Mouse (Mus musculus): ENCODE data around the gene Rabif. TPM values are rescaled to one million over a fixed set of nuclear protein-coding genes. Genes with fewer than 3 reads are reported as not detected.
"Not testable (repeated sequence)": the region's sequence is repeated elsewhere in the genome, so short reads cannot be mapped to it uniquely, and the experiment has no call there.

Gene Rabif
- polyA plus RNA-seq, 1 experiment from 2014 or later: 47.0 TPM

DNA sequence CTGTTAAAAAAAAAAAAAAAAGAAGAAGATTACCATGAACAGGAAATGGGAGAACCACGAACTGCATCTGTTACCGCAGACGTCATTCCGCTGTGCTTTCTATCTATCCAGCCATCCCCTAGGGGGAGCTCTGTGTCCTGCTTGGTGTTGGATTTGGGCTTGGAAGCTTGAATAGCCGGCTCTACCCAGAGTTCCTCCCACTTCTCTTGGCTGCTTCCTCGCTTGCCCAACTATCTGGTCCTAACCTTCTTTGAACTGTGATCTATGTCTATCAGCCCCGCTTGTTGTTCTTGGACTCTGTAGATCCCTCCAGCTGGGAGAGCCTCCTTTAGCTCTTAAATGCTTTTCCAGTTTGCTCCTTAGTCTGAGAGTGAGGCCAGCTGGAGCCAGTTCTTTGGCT lies 24.2 kb downstream of the Rabif start:
- Histone ChIP-seq H3K27ac (ENCODE audit: low read length) (no peak overlapping the region), H3K9ac (replicated peaks; ENCODE audit: low read length) (no peak overlapping the region), H3K4me1 (ENCODE audit: insufficient read depth, low read length) (peaks cover 13% of the 10 kb centered on the region), H3K4me3 (ENCODE audit: low read length) (no peak overlapping the region), H3K4me2 (replicated peaks; ENCODE audit: low read depth, low read length) (no peak overlapping the region), H3K36me3 (ENCODE audit: insufficient read depth, low read length) (no peaks in the 10 kb centered on the region), H3K9me3 (ENCODE audit: low read length) (no peaks in the 10 kb centered on the region), H3K27me3 (ENCODE audit: insufficient read depth, low read length) (no peaks in the 10 kb centered on the region)
- peak; percentile 91 for ATAC-seq (ENCODE audit: low FRiP score, low TSS enrichment)
- WGBS: 3% methylated on average over 7 of the region's 7 CpGs

DNA sequence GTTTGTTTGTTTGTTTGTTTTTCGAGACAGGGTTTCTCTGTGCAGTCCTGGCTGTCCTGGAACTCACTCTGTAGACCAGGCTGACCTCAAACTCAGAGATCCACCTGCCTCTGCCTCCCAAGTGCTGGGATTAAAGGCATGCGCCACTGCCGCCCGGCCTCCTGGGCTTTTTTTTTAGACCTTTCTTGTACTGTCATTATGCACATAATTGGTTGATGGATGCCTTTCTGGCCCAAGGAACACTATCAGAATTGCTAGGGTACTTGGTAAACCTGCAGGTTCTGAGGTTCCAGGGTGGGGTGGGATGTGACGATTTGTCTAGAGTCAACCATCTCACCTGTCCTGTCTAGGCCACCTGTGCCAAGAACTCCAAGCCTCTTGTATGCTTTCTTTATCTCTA lies 24.8 kb downstream of the Rabif start:
- H3K4me1 ChIP-seq (ENCODE audit: insufficient read depth, low read length); H3K9ac ChIP-seq (replicated peaks; ENCODE audit: low read length); H3K4me3 ChIP-seq (ENCODE audit: low read length); H3K4me2 ChIP-seq (replicated peaks; ENCODE audit: low read depth, low read length); H3K27me3 ChIP-seq (ENCODE audit: insufficient read depth, low read length); H3K9me3 ChIP-seq (ENCODE audit: low read length); ATAC-seq (ENCODE audit: low FRiP score, low TSS enrichment); H3K36me3 ChIP-seq (ENCODE audit: insufficient read depth, low read length); H3K27ac ChIP-seq (ENCODE audit: low read length): not testable (repeated sequence)
- WGBS: 93% methylated on average over 5 of the region's 5 CpGs

DNA sequence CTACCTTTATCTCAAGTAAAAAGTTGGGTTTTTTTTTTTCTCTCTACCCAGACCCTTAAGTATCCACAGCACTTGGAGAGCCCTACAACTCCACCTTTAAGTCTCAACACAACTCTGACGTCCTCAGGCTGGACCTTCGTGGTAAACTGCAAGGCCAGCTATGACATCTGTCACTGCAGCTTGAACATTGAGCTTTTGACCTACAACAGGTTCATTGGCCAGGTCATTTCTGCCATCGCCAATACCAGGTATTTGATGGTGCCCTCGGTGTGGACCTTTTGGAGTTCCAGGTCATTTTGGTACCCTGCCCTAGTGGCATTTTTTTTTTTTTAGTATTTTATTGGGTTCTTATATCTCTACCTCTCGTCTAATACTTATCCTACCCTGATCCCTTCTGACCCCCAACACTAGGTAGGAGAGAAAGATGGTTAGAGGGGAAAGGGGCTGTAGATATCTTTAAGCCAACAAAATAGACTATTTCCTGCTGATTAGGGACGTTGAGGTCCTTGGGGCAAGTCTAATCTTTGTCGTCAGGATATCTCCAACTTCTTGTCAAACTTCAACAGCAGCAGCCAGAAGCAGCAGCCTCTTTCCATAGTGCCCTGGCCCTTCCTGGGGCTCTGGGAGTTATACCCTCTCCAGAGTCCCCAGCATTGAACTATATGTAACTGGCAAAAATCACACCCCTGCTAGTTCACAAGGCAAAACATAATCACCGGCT lies 25.7 kb downstream of the Rabif start:
- H3K9ac ChIP-seq (replicated peaks; ENCODE audit: low read length): no peak overlapping the region
- H3K9me3 ChIP-seq (ENCODE audit: low read length): no peaks in the 10 kb centered on the region
- no peaks in the 10 kb centered on the region for H3K36me3 ChIP-seq (ENCODE audit: insufficient read depth, low read length)
- H3K4me2 ChIP-seq (replicated peaks; ENCODE audit: low read depth, low read length): no peak overlapping the region
- 84% methylated on average over 8 of the region's 8 CpGs for WGBS
- no peak overlapping the region for H3K27ac ChIP-seq (ENCODE audit: low read length)
- H3K4me3 ChIP-seq (ENCODE audit: low read length): no peak overlapping the region
- H3K4me1 ChIP-seq (ENCODE audit: insufficient read depth, low read length): peaks cover 10% of the 10 kb centered on the region
- no peaks in the 10 kb centered on the region for H3K27me3 ChIP-seq (ENCODE audit: insufficient read depth, low read length)
- no peak for ATAC-seq (ENCODE audit: low FRiP score, low TSS enrichment)

DNA sequence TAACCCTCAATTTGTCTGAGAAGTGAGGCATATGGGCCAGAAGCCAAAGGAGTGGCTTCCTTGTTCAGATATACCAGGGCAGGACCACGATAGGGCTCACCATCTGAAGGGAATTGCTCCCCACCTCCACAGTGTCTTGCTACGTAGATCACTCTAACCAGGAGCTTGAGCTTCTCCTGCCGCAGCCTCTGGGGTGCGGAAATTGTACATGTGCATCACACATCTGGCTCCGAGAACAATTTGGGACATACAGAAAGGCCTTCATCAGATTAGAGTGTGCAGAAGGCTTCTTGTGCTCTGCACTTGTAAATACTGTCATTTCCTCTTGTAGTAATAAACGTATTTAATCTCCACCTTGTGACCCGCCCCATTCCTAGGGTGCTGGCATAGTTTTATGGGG lies 26.7 kb downstream of the Rabif start:
- WGBS: 76% methylated on average over 7 of the region's 7 CpGs
- H3K27me3 ChIP-seq (ENCODE audit: insufficient read depth, low read length): no peaks in the 10 kb centered on the region
- peaks cover 5% of the 10 kb centered on the region for H3K4me1 ChIP-seq (ENCODE audit: insufficient read depth, low read length)
- H3K9me3 ChIP-seq (ENCODE audit: low read length): no peaks in the 10 kb centered on the region
- H3K4me2 ChIP-seq (replicated peaks; ENCODE audit: low read depth, low read length): no peak overlapping the region
- H3K9ac ChIP-seq (replicated peaks; ENCODE audit: low read length): no peak overlapping the region
- no peaks in the 10 kb centered on the region for H3K36me3 ChIP-seq (ENCODE audit: insufficient read depth, low read length)
- ATAC-seq (ENCODE audit: low FRiP score, low TSS enrichment): no peak
- H3K27ac ChIP-seq (ENCODE audit: low read length): no peak overlapping the region
- H3K4me3 ChIP-seq (ENCODE audit: low read length): no peak overlapping the region

DNA sequence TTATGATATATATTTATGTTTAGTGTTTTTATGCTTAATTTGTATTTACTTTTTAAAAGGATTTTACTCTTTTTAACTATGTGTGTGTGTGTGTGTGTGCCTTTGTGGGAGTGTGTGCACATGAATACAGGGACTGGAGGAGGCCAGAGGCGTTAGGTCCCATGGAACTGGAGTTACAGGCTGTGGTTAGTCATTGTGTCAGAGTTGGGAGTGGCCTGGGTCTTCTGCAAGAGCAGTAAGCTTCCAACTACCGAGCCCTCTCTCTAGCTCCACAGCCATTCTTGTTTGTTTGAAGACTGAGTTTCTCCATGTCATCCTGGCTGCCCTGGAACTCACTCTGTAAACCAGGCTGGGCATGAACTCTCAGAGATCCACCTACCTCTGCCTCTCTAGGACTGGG lies 27.9 kb downstream of the Rabif start:
- 50% methylated on average over 2 of the region's 2 CpGs for WGBS
- no peak overlapping the region for H3K27ac ChIP-seq (ENCODE audit: low read length)

DNA sequence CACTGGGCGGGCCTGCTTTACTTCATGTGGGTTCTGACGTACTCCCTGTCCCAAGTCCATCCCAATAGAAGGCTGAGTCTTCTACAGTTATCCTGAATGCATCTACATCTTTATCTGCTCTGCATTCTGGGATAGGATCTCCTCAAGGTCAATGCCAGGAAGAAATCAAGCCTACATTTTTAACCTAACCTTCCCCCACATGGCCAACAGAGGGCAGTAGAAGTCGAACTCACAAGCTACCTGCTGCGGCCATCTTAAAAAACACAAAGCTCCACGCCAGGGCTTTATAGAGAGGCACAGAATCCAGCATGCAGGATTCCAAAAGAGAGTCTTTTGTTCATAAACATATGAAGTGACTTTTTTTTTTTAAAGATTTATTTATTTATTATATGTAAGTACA lies 30.0 kb downstream of the Rabif start:
- H3K9ac ChIP-seq (replicated peaks; ENCODE audit: low read length): no peak overlapping the region
- no peaks in the 10 kb centered on the region for H3K27me3 ChIP-seq (ENCODE audit: insufficient read depth, low read length)
- no peak overlapping the region for H3K4me3 ChIP-seq (ENCODE audit: low read length)
- no peak overlapping the region for H3K4me2 ChIP-seq (replicated peaks; ENCODE audit: low read depth, low read length)
- no peaks in the 10 kb centered on the region for H3K4me1 ChIP-seq (ENCODE audit: insufficient read depth, low read length)
- no peak for ATAC-seq (ENCODE audit: low FRiP score, low TSS enrichment)
- H3K9me3 ChIP-seq (ENCODE audit: low read length): no peaks in the 10 kb centered on the region
- no peaks in the 10 kb centered on the region for H3K36me3 ChIP-seq (ENCODE audit: insufficient read depth, low read length)
- WGBS: 77% methylated on average over 5 of the region's 5 CpGs
- H3K27ac ChIP-seq (ENCODE audit: low read length): no peak overlapping the region

More for the DNA sequence above, 27.9 kb downstream of the Rabif start:
- no peaks in the 10 kb centered on the region for H3K36me3 ChIP-seq (ENCODE audit: insufficient read depth, low read length)
- H3K9ac ChIP-seq (replicated peaks; ENCODE audit: low read length): no peak overlapping the region
- no peak overlapping the region for H3K4me2 ChIP-seq (replicated peaks; ENCODE audit: low read depth, low read length)
- ATAC-seq (ENCODE audit: low FRiP score, low TSS enrichment): no peak
- no peaks in the 10 kb centered on the region for H3K27me3 ChIP-seq (ENCODE audit: insufficient read depth, low read length)
- no peak overlapping the region for H3K4me3 ChIP-seq (ENCODE audit: low read length)
- H3K4me1 ChIP-seq (ENCODE audit: insufficient read depth, low read length): no peaks in the 10 kb centered on the region
- H3K9me3 ChIP-seq (ENCODE audit: low read length): no peaks in the 10 kb centered on the region

DNA sequence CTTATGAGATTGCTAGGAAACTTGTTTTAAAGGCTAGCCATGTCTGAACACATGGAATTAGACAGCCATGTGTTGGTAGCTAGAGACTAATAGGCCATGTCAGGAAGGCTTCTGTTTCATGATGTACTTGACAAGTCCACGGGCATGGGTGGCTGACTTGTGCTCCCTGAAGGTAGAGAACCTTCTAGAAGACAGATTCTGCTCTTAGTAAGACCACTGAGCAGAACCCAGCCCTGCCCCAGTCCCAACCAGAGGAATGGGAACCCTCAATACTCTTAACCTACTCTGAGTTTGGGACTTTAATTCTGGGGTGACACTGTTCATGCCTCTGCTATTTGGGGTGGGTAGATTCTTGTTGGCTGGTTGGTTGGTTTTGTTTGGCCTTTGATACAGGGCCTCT lies 30.6 kb downstream of the Rabif start:
- Histone ChIP-seq H3K4me1 (ENCODE audit: insufficient read depth, low read length) (no peaks in the 10 kb centered on the region), H3K36me3 (ENCODE audit: insufficient read depth, low read length) (no peaks in the 10 kb centered on the region), H3K4me2 (replicated peaks; ENCODE audit: low read depth, low read length) (no peak overlapping the region), H3K9ac (replicated peaks; ENCODE audit: low read length) (no peak overlapping the region), H3K27me3 (ENCODE audit: insufficient read depth, low read length) (no peaks in the 10 kb centered on the region), H3K27ac (ENCODE audit: low read length) (no peak overlapping the region), H3K9me3 (ENCODE audit: low read length) (no peaks in the 10 kb centered on the region), H3K4me3 (ENCODE audit: low read length) (no peak overlapping the region)
- 94% methylated on average over 1 of the region's 1 CpGs for WGBS
- no peak for ATAC-seq (ENCODE audit: low FRiP score, low TSS enrichment)

DNA sequence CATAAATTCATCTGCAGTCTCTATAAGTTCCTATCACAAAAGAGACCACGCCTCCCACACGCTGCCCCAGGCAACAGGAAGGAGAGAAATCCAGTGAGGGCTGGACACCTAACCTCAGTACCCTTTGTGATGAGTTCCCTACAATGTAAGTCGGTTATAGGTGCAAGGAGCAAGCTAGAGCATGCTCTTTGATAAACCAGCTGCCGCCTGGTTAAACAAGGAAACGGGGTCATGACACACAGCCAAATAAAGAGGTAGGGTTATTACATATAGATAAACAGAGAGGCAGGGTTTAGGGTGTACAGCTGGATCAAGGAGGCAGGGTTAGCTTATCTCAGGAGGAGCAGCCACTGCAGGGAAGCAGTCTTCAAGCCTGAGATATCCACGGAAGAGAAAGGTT lies 32.3 kb downstream of the Rabif start:
- Histone ChIP-seq H3K36me3 (ENCODE audit: insufficient read depth, low read length) (no peaks in the 10 kb centered on the region), H3K4me3 (ENCODE audit: low read length) (no peak overlapping the region), H3K9ac (replicated peaks; ENCODE audit: low read length) (no peak overlapping the region), H3K4me2 (replicated peaks; ENCODE audit: low read depth, low read length) (no peak overlapping the region), H3K4me1 (ENCODE audit: insufficient read depth, low read length) (no peaks in the 10 kb centered on the region), H3K27ac (ENCODE audit: low read length) (no peak overlapping the region), H3K9me3 (ENCODE audit: low read length) (no peaks in the 10 kb centered on the region), H3K27me3 (ENCODE audit: insufficient read depth, low read length) (no peaks in the 10 kb centered on the region)
- no peak for ATAC-seq (ENCODE audit: low FRiP score, low TSS enrichment)
- 72% methylated on average over 6 of the region's 6 CpGs for WGBS

DNA sequence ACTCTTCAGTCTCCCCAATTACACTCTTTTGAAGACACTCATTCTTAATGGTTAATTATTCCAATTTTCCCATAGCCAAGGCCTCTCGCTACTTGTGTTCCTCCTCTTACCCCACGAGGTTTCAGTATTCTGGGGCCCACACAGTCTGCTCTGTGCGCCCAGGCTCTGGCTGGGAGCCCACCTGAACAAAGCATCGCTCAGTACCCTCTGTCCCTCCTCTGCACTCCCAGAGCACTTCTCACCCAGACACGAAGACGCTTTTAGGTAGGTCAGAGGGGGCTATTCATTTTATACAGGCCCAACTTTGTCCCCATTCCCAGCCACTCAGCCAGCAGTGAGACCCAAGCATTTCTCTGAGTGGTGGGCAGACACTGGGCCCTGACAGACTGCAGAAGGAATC lies 36.2 kb downstream of the Rabif start:
- Histone ChIP-seq H3K4me2 (replicated peaks; ENCODE audit: low read depth, low read length) (no peak overlapping the region), H3K4me1 (ENCODE audit: insufficient read depth, low read length) (no peaks in the 10 kb centered on the region), H3K27ac (ENCODE audit: low read length) (no peak overlapping the region), H3K4me3 (ENCODE audit: low read length) (no peak overlapping the region), H3K9me3 (ENCODE audit: low read length) (no peaks in the 10 kb centered on the region), H3K36me3 (ENCODE audit: insufficient read depth, low read length) (no peaks in the 10 kb centered on the region), H3K27me3 (ENCODE audit: insufficient read depth, low read length) (no peaks in the 10 kb centered on the region), H3K9ac (replicated peaks; ENCODE audit: low read length) (no peak overlapping the region)
- 81% methylated on average over 6 of the region's 6 CpGs for WGBS
- ATAC-seq (ENCODE audit: low FRiP score, low TSS enrichment): no peak

DNA sequence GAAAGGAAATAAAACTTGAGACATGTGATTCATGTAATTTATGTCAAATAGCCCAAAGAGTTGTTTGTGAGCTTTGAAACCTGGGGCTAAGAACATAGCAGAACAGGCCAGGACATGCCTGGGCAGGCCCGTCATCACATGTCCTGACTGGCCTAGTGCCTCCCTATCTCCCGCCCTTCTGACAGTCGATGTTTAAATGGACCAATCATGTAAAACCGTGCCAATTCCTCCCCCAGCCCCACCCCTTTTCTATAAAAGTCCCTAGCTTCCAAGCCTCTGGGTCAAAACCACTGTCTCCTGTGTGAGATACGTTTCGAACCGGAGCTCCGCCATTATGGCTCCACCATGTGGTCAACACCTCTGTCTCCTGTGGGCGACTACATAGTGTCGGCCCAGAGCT lies 39.3 kb downstream of the Rabif start:
- not testable (repeated sequence) for H3K9me3 ChIP-seq (ENCODE audit: low read length); H3K36me3 ChIP-seq (ENCODE audit: insufficient read depth, low read length); H3K27ac ChIP-seq (ENCODE audit: low read length); H3K27me3 ChIP-seq (ENCODE audit: insufficient read depth, low read length); H3K4me3 ChIP-seq (ENCODE audit: low read length); ATAC-seq (ENCODE audit: low FRiP score, low TSS enrichment); H3K4me2 ChIP-seq (replicated peaks; ENCODE audit: low read depth, low read length); H3K9ac ChIP-seq (replicated peaks; ENCODE audit: low read length); H3K4me1 ChIP-seq (ENCODE audit: insufficient read depth, low read length)
- WGBS: 96% methylated on average over 10 of the region's 10 CpGs

Data from kidney, embryonic 16.5 days (tissue).